Mouse (Mus musculus): ENCODE data around the gene Pnpo. TPM values are rescaled to one million over a fixed set of nuclear protein-coding genes. Genes with fewer than 3 reads are reported as not detected.

The Pnpo gene
- polyA plus RNA-seq, 1 experiment from 2014 or later: 23.1 TPM

DNA sequence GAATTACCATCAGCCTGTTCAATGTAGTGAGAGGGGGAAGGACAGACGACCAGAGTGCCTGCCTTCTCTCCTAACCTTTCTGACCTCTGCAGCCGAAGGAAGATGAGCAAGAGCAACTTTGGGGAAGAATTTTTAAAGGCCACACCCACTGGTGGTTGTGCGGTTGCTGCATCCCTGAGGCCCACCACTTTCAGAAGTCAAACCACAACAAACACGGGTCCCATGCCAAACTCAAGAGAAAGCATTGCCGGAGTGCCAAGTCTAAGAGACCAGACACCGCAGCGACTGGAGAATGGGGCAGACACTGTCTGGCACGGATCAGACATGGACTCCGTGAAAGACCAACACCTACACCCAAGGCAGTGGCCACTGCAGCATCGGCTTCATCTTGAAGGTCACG lies 18.9 kb downstream of the Pnpo start:
- no peaks in the 10 kb centered on the region for H3K27me3 ChIP-seq (ENCODE audit: control insufficient read depth, insufficient read depth, low read length)
- WGBS: 85% methylated on average over 11 of the region's 11 CpGs
- no peak for DNase-seq (ENCODE audit: low spot score, missing footprints)

DNA sequence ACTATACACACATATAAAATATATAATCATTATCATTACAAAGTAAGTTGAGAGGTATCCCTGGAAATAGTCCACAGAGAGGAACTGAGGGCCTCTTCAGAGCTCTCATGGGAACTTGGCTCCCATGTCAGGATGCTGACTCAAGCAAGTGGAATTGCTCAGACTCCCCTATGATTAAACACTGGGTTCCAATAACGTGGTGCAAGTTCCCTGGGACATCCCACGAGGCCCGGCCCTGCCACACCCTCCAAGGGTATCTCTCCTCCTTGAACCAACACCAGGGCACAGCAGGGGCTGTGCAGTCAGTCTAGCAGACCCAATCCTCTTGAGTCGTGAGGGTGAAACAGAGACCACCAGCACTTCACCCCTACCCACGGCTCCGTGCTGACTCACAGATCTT lies 24.8 kb downstream of the Pnpo start:
- 67% methylated on average over 6 of the region's 6 CpGs for WGBS
- no peak for ATAC-seq (ENCODE audit: low FRiP score)
- DNase-seq (ENCODE audit: low spot score, missing footprints): no peak

More for the DNA sequence above, 18.9 kb downstream of the Pnpo start:
- H3K9me3 ChIP-seq (ENCODE audit: control insufficient read depth, low read length): no peaks in the 10 kb centered on the region
- no peaks in the 10 kb centered on the region for H3K4me1 ChIP-seq (ENCODE audit: control insufficient read depth, insufficient read depth, low read length)
- H3K36me3 ChIP-seq (ENCODE audit: control insufficient read depth, insufficient read depth, low read length): no peaks in the 10 kb centered on the region
- no peak for ATAC-seq (ENCODE audit: low FRiP score)
- no peak overlapping the region for H3K4me3 ChIP-seq (ENCODE audit: low read depth, low read length)
- H3K27ac ChIP-seq (ENCODE audit: low read depth, low read length): no peak overlapping the region
- H3K9ac ChIP-seq (ENCODE audit: low read length): no peak overlapping the region
- no peak overlapping the region for H3K4me2 ChIP-seq

DNA sequence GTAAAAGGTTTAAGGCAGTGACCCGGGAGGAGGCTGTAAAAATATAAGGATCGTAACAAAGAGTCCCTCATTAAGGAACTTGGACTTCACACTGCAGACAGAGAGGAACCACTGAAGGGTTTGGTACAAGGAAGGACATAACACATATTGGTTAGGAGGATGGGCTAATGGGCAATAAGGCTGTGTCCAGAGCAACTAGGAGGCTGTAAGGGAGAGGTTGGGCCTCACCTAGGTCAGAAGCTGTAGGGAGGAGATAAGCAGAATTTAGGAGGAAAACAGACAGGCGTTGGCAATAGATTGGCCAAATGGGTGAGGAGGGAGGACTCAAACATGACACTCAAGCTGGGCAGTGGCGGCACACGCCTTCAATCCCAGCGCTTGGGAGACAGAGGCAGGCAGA lies 26.4 kb downstream of the Pnpo start:
- H3K4me3 ChIP-seq (ENCODE audit: low read depth, low read length): no peak overlapping the region
- H3K9me3 ChIP-seq (ENCODE audit: control insufficient read depth, low read length): no peaks in the 10 kb centered on the region
- ATAC-seq (ENCODE audit: low FRiP score) (no peak), DNase-seq (ENCODE audit: low spot score, missing footprints) (no peak)
- H3K27ac ChIP-seq (ENCODE audit: low read depth, low read length): no peak overlapping the region
- H3K36me3 ChIP-seq (ENCODE audit: control insufficient read depth, insufficient read depth, low read length): no peaks in the 10 kb centered on the region
- peaks cover 9% of the 10 kb centered on the region for H3K4me1 ChIP-seq (ENCODE audit: control insufficient read depth, insufficient read depth, low read length)
- H3K9ac ChIP-seq (ENCODE audit: low read length): no peak overlapping the region
- H3K27me3 ChIP-seq (ENCODE audit: control insufficient read depth, insufficient read depth, low read length): no peaks in the 10 kb centered on the region
- H3K4me2 ChIP-seq: no peak overlapping the region
- 87% methylated on average over 6 of the region's 6 CpGs for WGBS

More for the DNA sequence above, 24.8 kb downstream of the Pnpo start:
- Histone ChIP-seq H3K4me1 (ENCODE audit: control insufficient read depth, insufficient read depth, low read length) (peaks cover 9% of the 10 kb centered on the region), H3K27ac (ENCODE audit: low read depth, low read length) (no peak overlapping the region), H3K9me3 (ENCODE audit: control insufficient read depth, low read length) (no peaks in the 10 kb centered on the region), H3K4me3 (ENCODE audit: low read depth, low read length) (no peak overlapping the region), H3K9ac (ENCODE audit: low read length) (no peak overlapping the region), H3K4me2 (no peak overlapping the region), H3K27me3 (ENCODE audit: control insufficient read depth, insufficient read depth, low read length) (no peaks in the 10 kb centered on the region), H3K36me3 (ENCODE audit: control insufficient read depth, insufficient read depth, low read length) (no peaks in the 10 kb centered on the region)

DNA sequence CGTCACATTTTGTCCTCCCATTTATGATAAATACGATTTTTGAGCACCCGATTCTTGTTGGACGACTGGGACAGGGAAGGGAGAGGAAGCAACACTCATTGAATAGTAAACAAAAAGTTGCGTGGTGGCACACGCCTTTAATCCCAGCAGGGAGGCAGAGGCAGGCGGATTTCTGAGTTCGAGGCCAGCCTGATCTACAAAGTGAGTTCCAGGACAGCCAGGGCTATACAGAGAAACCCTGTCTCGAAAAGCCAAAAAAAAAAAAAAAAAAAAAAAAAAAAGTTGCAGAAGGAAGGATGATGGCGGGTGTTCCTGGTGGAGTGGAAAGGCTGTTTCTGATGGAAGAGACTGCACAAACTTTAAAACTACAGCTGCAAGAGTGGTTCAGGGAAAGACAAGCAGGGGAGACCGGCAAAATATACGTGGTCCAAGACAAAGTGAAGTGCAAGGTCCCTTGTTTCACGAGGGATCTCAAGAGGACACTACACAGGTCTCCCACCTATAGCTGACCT lies 26.8 kb downstream of the Pnpo start:
- H3K36me3 ChIP-seq (ENCODE audit: control insufficient read depth, insufficient read depth, low read length): no peaks in the 10 kb centered on the region
- DNase-seq (ENCODE audit: low spot score, missing footprints) (no peak), ATAC-seq (ENCODE audit: low FRiP score) (no peak; the same call in 1 of the 2 replicates)
- peaks cover 9% of the 10 kb centered on the region for H3K4me1 ChIP-seq (ENCODE audit: control insufficient read depth, insufficient read depth, low read length)
- H3K27ac ChIP-seq (ENCODE audit: low read depth, low read length): no peak overlapping the region
- no peaks in the 10 kb centered on the region for H3K9me3 ChIP-seq (ENCODE audit: control insufficient read depth, low read length)
- H3K27me3 ChIP-seq (ENCODE audit: control insufficient read depth, insufficient read depth, low read length): no peaks in the 10 kb centered on the region
- no peak overlapping the region for H3K9ac ChIP-seq (ENCODE audit: low read length)
- WGBS: 33% methylated on average over 12 of the region's 13 CpGs
- peak overlapping the region; percentile 29; the same call in 1 of the 2 replicates for H3K4me2 ChIP-seq
- H3K4me3 ChIP-seq (ENCODE audit: low read depth, low read length): peak overlapping the region; percentile 79; the same call in 1 of the 2 replicates

DNA sequence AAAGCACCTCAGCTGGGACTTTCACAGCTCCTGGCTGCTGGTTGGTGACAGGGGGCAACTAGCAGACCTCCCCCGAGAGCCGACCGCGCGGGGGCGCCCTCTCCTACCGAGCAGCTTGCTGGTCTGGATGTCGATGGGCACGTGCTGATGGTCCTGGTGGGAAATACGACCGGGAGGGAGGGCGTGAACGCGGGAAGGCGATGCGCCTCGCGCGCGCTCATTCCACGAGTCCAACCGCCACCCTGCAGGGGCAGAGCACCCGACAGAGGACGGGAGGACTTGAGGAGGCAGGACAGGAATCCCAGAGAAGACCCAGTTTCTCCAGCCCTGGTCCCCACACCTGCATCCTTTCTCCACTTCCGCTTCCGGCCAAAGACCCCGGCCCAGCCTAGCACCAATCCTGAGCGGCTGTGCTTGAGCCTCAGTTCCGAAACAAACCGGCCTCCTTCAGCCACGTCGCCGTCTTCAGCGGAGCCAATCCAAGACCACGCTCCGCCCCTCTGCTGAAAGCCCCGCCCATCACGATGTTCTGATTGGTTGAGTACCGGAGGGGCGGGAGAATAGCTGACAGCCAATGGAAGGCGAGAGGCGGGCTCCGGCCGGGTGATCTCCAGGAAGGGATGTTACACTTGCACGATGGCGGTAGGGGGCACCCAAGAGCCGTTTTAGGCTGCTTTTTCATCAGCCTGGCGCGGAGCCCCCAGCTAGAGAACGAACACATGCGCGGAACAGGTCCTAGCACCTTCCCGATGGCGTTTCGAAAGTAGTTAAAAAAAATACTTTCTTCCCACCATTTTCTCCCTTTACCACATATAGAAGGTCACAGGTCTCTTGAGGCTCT lies 27.5 kb downstream of the Pnpo start, which contains the start of gene Cdk5rap3:
Cdk5rap3 (minus strand) TSS at position 453 of the 841 bp plus-strand sequence.
- WGBS: under 1% methylated on average over 55 of the region's 55 CpGs
- Histone ChIP-seq H3K9ac (ENCODE audit: low read length) (peak within 1 kb of the TSS; percentile 75), H3K9me3 (ENCODE audit: control insufficient read depth, low read length) (no peaks in the 10 kb centered on the region), H3K4me2 (peak within 1 kb of the TSS; percentile 94), H3K4me3 (ENCODE audit: low read depth, low read length) (peak within 1 kb of the TSS; percentile 79), H3K27me3 (ENCODE audit: control insufficient read depth, insufficient read depth, low read length) (no peaks in the 10 kb centered on the region), H3K27ac (ENCODE audit: low read depth, low read length) (peak within 1 kb of the TSS; percentile 50), H3K4me1 (ENCODE audit: control insufficient read depth, insufficient read depth, low read length) (peaks cover 9% of the 10 kb centered on the region), H3K36me3 (ENCODE audit: control insufficient read depth, insufficient read depth, low read length) (peaks cover 3% of the 10 kb centered on the region; the same call in 1 of the 2 replicates)
- DNase-seq (ENCODE audit: low spot score, missing footprints) (peak; percentile 100), ATAC-seq (ENCODE audit: low FRiP score) (peak; percentile 97)

DNA sequence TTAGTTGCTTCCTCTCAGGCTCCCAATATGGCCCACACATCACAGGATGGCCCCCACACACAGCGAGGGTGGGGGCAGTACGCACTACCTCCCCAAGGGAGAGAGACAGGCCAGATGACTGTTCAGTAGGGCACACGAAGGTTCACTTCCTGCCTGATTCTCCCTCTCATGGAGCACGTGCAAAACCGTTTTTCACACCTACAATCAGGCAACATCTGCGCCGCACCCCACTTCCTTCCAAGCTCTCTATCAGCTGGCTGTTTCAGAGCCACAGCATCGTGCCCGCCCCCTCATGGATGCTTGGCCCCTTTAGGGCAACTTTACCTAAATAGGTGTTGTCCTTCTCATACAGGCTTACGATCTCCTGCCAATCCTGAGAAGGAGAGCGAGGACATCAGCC lies 31.1 kb downstream of the Pnpo start:
- H3K4me3 ChIP-seq (ENCODE audit: low read depth, low read length): no peak overlapping the region
- H3K9ac ChIP-seq (ENCODE audit: low read length): no peak overlapping the region
- H3K4me2 ChIP-seq: no peak overlapping the region
- no peak for DNase-seq (ENCODE audit: low spot score, missing footprints)
- no peak for ATAC-seq (ENCODE audit: low FRiP score)
- H3K27me3 ChIP-seq (ENCODE audit: control insufficient read depth, insufficient read depth, low read length): no peaks in the 10 kb centered on the region
- 90% methylated on average over 11 of the region's 11 CpGs for WGBS
- no peaks in the 10 kb centered on the region for H3K9me3 ChIP-seq (ENCODE audit: control insufficient read depth, low read length)
- peaks cover 9% of the 10 kb centered on the region; the same call in 1 of the 2 replicates for H3K36me3 ChIP-seq (ENCODE audit: control insufficient read depth, insufficient read depth, low read length)
- H3K27ac ChIP-seq (ENCODE audit: low read depth, low read length): no peak overlapping the region
- peaks cover 18% of the 10 kb centered on the region for H3K4me1 ChIP-seq (ENCODE audit: control insufficient read depth, insufficient read depth, low read length)

DNA sequence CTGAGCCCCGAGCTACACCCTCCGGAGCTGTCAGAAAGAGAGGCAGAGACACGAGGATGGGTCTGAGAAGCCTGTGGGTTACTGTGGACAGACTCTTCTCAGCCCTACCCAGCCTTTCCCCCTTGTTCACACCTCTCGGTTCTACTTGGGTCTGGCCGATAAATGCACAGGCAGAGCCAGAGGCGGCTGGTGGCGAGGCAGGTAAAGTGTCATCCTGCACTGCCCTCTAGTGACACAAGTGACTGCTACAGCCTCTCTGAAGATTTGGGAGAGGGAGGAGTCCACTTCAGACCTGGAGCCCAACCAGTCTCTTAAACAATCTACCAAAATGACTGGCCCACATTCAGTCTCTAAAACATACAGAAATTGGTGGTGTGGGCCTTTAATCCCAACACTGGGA lies 33.8 kb downstream of the Pnpo start:
- no peak overlapping the region for H3K4me2 ChIP-seq
- no peaks in the 10 kb centered on the region for H3K27me3 ChIP-seq (ENCODE audit: control insufficient read depth, insufficient read depth, low read length)
- peaks cover 35% of the 10 kb centered on the region for H3K4me1 ChIP-seq (ENCODE audit: control insufficient read depth, insufficient read depth, low read length)
- WGBS: 26% methylated on average over 7 of the region's 7 CpGs
- H3K4me3 ChIP-seq (ENCODE audit: low read depth, low read length): no peak overlapping the region
- no peaks in the 10 kb centered on the region for H3K9me3 ChIP-seq (ENCODE audit: control insufficient read depth, low read length)
- peak; percentile 97 for DNase-seq (ENCODE audit: low spot score, missing footprints)
- ATAC-seq (ENCODE audit: low FRiP score): peak; percentile 69
- peaks cover 10% of the 10 kb centered on the region; the same call in 1 of the 2 replicates for H3K36me3 ChIP-seq (ENCODE audit: control insufficient read depth, insufficient read depth, low read length)
- H3K9ac ChIP-seq (ENCODE audit: low read length): peak overlapping the region; percentile 48; the same call in 1 of the 2 replicates
- H3K27ac ChIP-seq (ENCODE audit: low read depth, low read length): no peak overlapping the region

DNA sequence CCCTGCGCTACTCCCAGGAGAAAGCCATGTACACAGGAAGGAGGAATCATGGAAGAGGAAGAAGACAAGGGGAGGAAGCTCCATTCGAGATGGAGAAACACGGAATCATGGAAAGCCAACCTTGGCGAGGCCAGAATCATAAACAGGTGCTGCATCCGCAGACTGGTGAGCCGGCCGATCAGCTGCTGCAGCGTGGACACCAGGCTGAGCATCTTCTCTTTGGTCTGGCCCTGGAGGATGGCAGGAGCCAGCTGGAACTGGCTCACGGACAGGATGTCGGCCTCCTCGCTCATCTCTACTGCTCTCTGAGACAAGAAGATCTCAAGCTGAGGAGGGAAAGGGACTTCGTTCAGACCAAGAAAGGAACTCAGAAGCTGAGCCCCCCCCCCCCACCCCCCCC lies 35.2 kb downstream of the Pnpo start:
- DNase-seq (ENCODE audit: low spot score, missing footprints) (no peak), ATAC-seq (ENCODE audit: low FRiP score) (no peak)
- no peak overlapping the region for H3K4me3 ChIP-seq (ENCODE audit: low read depth, low read length)
- 90% methylated on average over 12 of the region's 12 CpGs for WGBS
- peaks cover 44% of the 10 kb centered on the region for H3K4me1 ChIP-seq (ENCODE audit: control insufficient read depth, insufficient read depth, low read length)
- H3K9me3 ChIP-seq (ENCODE audit: control insufficient read depth, low read length): no peaks in the 10 kb centered on the region
- peak overlapping the region; percentile 15; the same call in 1 of the 2 replicates for H3K9ac ChIP-seq (ENCODE audit: low read length)
- H3K4me2 ChIP-seq: no peak overlapping the region
- no peaks in the 10 kb centered on the region for H3K27me3 ChIP-seq (ENCODE audit: control insufficient read depth, insufficient read depth, low read length)
- H3K36me3 ChIP-seq (ENCODE audit: control insufficient read depth, insufficient read depth, low read length): peaks cover 10% of the 10 kb centered on the region; the same call in 1 of the 2 replicates
- peak overlapping the region; percentile 75; the same call in 1 of the 2 replicates for H3K27ac ChIP-seq (ENCODE audit: low read depth, low read length)
